In the genomic region with DNA sequence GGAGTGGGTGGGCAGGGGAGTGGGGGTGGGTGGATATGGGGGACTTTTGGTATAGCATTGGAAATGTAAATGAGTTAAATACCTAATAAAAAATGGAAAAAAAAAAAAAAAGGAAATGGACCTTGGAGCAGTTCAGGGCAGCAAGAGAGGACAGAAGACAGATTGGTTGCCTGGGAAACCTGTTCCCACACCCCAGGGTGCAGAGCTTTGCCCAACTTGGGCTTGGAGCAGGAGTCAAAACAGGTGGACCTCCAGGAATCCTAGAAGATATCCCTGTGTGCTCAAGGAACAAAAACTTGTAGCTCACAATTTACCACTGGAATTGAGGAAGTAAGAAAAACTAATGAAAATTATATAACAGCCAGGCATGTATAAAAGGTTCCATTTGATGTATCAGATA, we compare ENCODE assay signal across 13 mouse cellular contexts.
"Had no signal": no experiment of that assay in that cellular context is flagged by ENCODE, and none has a peak within 500 bp of the region (broad histone marks: within the 10 kb centered on the region; RNA-seq: fewer than 3 reads in every experiment).

No protein-coding gene starts in this region.

- DNase-seq: lung, adult 18-20 months; lung, embryonic 14.5 days; lung, postnatal 10 days; lung, postnatal 4 days; midbrain, embryonic 14.5 days; retina, postnatal 1 day; right cerebral cortex, adult 18-20 months; right cerebral cortex, postnatal 25 days; right cerebral cortex, postnatal 4 days; spleen, adult 18-20 months; thymus, adult 18-20 months; thymus, postnatal 14 days; thymus, postnatal 36 days had no signal
